Mouse (Mus musculus) lung, embryonic 15.5 days (tissue): ENCODE measurements at regions not wholly inside any gene's neighbourhood (a gene's known extent, or its start where the extent isn't known, plus 50 kb on each side); places are given as distances from the start of the nearest gene placed in this dataset.

Experiments
- ATAC-seq: fragments of 200-750 bp; cut with Nextera tagmentation; 2 replicates; pipeline ENCODE4 v1.8.0; 2017; ENCODE audit warnings: moderate number of reproducible peaks, borderline replicate concordance; ENCODE audit not compliant: low FRiP score, low TSS enrichment; ENCODE audit errors: extremely low read depth
- H3K27ac ChIP-seq: fragments of 300-500 bp; sonication (generic); 2 replicates; pipeline ENCODE4 v1.5.1; 2015; ENCODE audit warnings: moderate library complexity, mild to moderate bottlenecking, inconsistent platforms
- H3K27me3 ChIP-seq: fragments of 300-500 bp; sonication (generic); 2 replicates; pipeline ENCODE4 v1.6.1; 2015; ENCODE audit warnings: inconsistent platforms
- H3K36me3 ChIP-seq: fragments of 300-500 bp; sonication (generic); 2 replicates; pipeline ENCODE4 v1.6.1; 2015; ENCODE audit warnings: inconsistent platforms
- H3K4me1 ChIP-seq: fragments of 300-500 bp; sonication (generic); 2 replicates; pipeline ENCODE4 v1.6.1; 2015; ENCODE audit warnings: inconsistent platforms
- H3K4me2 ChIP-seq: fragments of 300-500 bp; sonication (generic); 2 replicates; pipeline ENCODE4 v1.6.1; 2015; ENCODE audit warnings: inconsistent platforms, mild to moderate bottlenecking, moderate library complexity
- H3K4me3 ChIP-seq: fragments of 300-500 bp; sonication (generic); 2 replicates; pipeline ENCODE4 v1.5.1; 2015; ENCODE audit warnings: mild to moderate bottlenecking, inconsistent platforms
- H3K9ac ChIP-seq: fragments of 300-500 bp; sonication (generic); 2 replicates; pipeline ENCODE4 v1.6.1; 2015; ENCODE audit warnings: inconsistent platforms
- H3K9me3 ChIP-seq: fragments of 300-500 bp; sonication (generic); 2 replicates; pipeline ENCODE4 v1.6.1; 2016; ENCODE audit warnings: inconsistent platforms
- WGBS: fragments of 180-500 bp; shearing (Covaris S2); methylation state at CpG from one replicate; pipeline ENCODE4 v1.1.7; 2015; 5-methylcytosine and 5-hydroxymethylcytosine counted together

DNA sequence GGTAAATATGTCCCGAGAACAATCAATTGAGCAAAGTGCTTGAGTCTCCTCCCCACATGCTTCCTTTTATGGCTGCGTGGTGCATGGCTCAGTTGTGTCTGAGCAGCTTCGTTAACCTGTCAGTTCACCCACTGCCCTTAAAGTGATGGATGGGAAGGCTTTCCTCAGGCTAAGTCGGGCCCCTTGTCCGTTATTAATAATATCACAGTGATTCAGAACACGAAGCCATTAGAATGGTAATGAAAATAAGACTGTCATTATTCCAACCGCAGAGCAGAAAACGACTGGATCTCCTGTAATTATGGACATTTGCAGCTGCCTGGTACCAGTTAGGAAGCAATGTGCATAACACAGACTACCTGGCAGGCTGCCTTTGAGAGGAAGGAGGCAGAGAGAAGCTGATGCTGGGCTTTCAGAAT, 375.9 kb downstream of the Med10 start:
- 26% methylated on average over 8 of the region's 8 CpGs for WGBS
- ATAC-seq, result no peak
- no peak overlapping the region for H3K4me2 ChIP-seq
- H3K9ac ChIP-seq, result no peak overlapping the region
- no peak overlapping the region for H3K4me3 ChIP-seq
- H3K4me1 ChIP-seq, result no peaks in the 10 kb centered on the region
- no peak overlapping the region for H3K27ac ChIP-seq
- H3K36me3 ChIP-seq, result no peaks in the 10 kb centered on the region
- H3K9me3 ChIP-seq, result no peaks in the 10 kb centered on the region
- H3K27me3 ChIP-seq, result no peaks in the 10 kb centered on the region

DNA sequence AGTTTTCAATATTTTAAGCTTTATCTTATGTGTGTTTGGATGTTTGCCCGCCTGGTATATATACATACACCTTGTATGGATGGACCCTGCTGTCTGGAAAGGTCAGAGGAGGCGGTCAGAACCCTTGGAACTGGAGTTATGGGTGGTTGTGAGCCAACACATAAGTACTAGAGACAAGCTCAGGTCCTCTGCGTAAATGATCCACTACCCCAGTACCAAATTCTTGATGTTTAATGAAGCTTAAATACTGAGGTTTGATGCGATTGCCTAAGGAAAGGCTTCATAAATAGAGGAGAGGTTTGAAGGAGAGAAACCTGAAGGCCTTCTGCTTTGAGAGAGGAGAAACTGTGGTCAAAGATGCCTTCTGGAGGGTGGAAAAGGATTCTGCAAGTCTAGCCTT, 388.8 kb downstream of the Med10 start:
- WGBS, result 60% methylated on average over 4 of the region's 4 CpGs
- no peak overlapping the region for H3K9ac ChIP-seq
- H3K27me3 ChIP-seq, result no peaks in the 10 kb centered on the region
- H3K27ac ChIP-seq, result no peak overlapping the region
- no peaks in the 10 kb centered on the region for H3K9me3 ChIP-seq
- ATAC-seq, result no peak
- 0 out of 2 replicates have a peak, but pooled peaks cover 2% of the 10 kb centered on the region for H3K4me1 ChIP-seq
- H3K4me2 ChIP-seq, result no peak overlapping the region
- H3K4me3 ChIP-seq, result no peak overlapping the region
- H3K36me3 ChIP-seq, result no peaks in the 10 kb centered on the region

- H3K36me3 ChIP-seq, result no peaks in the 10 kb centered on the region
- no peak overlapping the region for H3K27ac ChIP-seq
- ATAC-seq, result no peak
- no peaks in the 10 kb centered on the region for H3K27me3 ChIP-seq
- 87% methylated on average over 13 of the region's 13 CpGs for WGBS
- no peak overlapping the region for H3K9ac ChIP-seq
- no peaks in the 10 kb centered on the region for H3K9me3 ChIP-seq
- H3K4me2 ChIP-seq, result no peak overlapping the region
- H3K4me1 ChIP-seq, result 0 out of 2 replicates have a peak, but pooled peaks cover 2% of the 10 kb centered on the region
- no peak overlapping the region for H3K4me3 ChIP-seq
Measured at GRCm38 (mm10) chr13:70192101-70193025, 390.2 kb downstream of the Med10 start.

DNA sequence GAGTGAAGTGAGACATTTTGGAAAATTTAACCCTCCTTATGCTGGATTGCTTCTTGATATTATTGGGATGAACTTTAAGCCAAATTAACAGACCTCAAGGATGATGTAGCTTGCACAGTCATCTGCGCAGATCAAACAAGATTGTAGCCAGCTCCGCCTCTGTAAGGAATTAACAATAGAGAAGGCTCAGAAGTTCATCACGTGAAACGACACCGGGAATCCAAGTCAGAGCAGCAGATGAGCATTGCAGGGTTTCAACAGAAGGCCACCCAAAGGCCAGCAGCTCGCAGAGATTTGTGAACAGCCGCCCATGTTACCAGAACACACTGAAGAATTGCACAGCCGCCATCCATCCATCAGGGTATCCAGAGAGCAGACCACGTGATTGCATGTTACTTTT, 391.1 kb downstream of the Med10 start:
- H3K4me3 ChIP-seq, result no peak overlapping the region
- H3K27ac ChIP-seq, result no peak overlapping the region
- 83% methylated on average over 9 of the region's 9 CpGs for WGBS
- H3K36me3 ChIP-seq, result no peaks in the 10 kb centered on the region
- 0 out of 2 replicates have a peak, but pooled peaks cover 2% of the 10 kb centered on the region for H3K4me1 ChIP-seq
- H3K9me3 ChIP-seq, result no peaks in the 10 kb centered on the region
- H3K9ac ChIP-seq, result no peak overlapping the region
- H3K27me3 ChIP-seq, result no peaks in the 10 kb centered on the region
- no peak for ATAC-seq
- no peak overlapping the region for H3K4me2 ChIP-seq

GRCm38 (mm10) chr13:70195854-70196253, 393.7 kb downstream of the Med10 start:
- H3K36me3 ChIP-seq, result no peaks in the 10 kb centered on the region
- H3K4me2 ChIP-seq, result no peak overlapping the region
- H3K27me3 ChIP-seq, result no peaks in the 10 kb centered on the region
- no peak overlapping the region for H3K9ac ChIP-seq
- ATAC-seq, result no peak
- H3K27ac ChIP-seq, result no peak overlapping the region
- WGBS, result 70% methylated on average over 4 of the region's 4 CpGs
- H3K4me1 ChIP-seq, result 0 out of 2 replicates have a peak, but pooled peaks cover 5% of the 10 kb centered on the region
- no peak overlapping the region for H3K4me3 ChIP-seq
- H3K9me3 ChIP-seq, result no peaks in the 10 kb centered on the region

- 0 out of 2 replicates have a peak, but pooled peaks cover 3% of the 10 kb centered on the region for H3K4me1 ChIP-seq
- H3K9me3 ChIP-seq, result no peaks in the 10 kb centered on the region
- H3K4me2 ChIP-seq, result no peak overlapping the region
- no peaks in the 10 kb centered on the region for H3K36me3 ChIP-seq
- no peak overlapping the region for H3K4me3 ChIP-seq
- no peak overlapping the region for H3K9ac ChIP-seq
- no peaks in the 10 kb centered on the region for H3K27me3 ChIP-seq
- ATAC-seq, result no peak
- WGBS, result 72% methylated on average over 4 of the region's 4 CpGs
- H3K27ac ChIP-seq, result no peak overlapping the region
Measured at GRCm38 (mm10) chr13:70198638-70199037, 396.4 kb downstream of the Med10 start.

GRCm38 (mm10) chr13:70199087-70199486, 396.9 kb downstream of the Med10 start:
- no peak overlapping the region for H3K4me2 ChIP-seq
- no peak overlapping the region for H3K9ac ChIP-seq
- ATAC-seq, result peak; percentile 94
- no peak overlapping the region for H3K4me3 ChIP-seq
- H3K36me3 ChIP-seq, result no peaks in the 10 kb centered on the region
- 0 out of 2 replicates have a peak, but pooled peaks cover 3% of the 10 kb centered on the region for H3K4me1 ChIP-seq
- 29% methylated on average over 1 of the region's 1 CpGs for WGBS
- H3K27me3 ChIP-seq, result no peaks in the 10 kb centered on the region
- H3K9me3 ChIP-seq, result no peaks in the 10 kb centered on the region
- peak overlapping the region; percentile 6; the same call in 1 of the 2 replicates for H3K27ac ChIP-seq

DNA sequence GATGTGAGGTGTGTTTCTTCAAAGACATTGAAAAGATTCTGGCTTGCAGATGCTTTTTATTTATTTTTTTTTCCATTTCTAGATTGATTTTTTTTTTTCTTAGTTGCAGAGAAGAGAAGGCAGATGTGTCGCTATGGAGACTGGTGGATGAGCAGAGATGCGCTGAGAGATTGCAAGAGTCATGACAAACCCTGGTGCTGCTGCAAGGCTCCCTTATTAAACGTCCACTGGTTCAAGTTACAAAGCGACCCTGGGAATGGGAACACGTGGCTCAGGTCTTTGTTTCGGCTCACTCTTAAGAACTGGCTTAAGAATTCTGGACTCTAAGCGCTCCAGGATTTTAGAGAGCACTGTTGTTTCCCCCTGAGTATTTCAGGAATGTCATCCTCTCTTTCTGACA, 403.1 kb downstream of the Med10 start:
- Histone ChIP-seq H3K4me2 (no peak overlapping the region), H3K27me3 (no peaks in the 10 kb centered on the region), H3K27ac (no peak overlapping the region), H3K36me3 (no peaks in the 10 kb centered on the region), H3K4me1 (no peaks in the 10 kb centered on the region), H3K9me3 (no peaks in the 10 kb centered on the region), H3K9ac (no peak overlapping the region), H3K4me3 (no peak overlapping the region)
- WGBS, result 52% methylated on average over 7 of the region's 7 CpGs
- no peak for ATAC-seq

DNA sequence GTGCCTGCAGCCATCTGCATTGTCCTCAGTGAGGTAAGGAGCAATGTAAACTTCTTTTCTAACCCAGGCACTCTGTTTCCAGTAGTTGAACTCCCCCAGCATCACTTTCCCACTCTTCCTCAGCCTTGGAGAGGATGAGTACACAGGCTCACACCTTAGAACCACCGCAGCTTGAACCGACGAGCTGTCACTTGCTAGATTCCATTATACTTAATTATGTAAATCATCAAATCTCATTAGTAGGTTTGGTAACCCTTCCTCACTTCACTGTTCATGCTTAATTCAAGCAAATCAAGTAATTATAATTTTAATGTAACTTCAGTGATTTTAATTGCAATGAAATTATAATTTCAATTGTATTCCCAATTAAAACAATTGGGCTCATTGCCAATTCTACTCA, 408.0 kb downstream of the Med10 start:
- no peaks in the 10 kb centered on the region for H3K9me3 ChIP-seq

GRCm38 (mm10) chr13:70213017-70213416, 410.8 kb downstream of the Med10 start:
- no peak overlapping the region for H3K27ac ChIP-seq
- H3K4me2 ChIP-seq, result no peak overlapping the region
- H3K9ac ChIP-seq, result no peak overlapping the region
- H3K4me3 ChIP-seq, result no peak overlapping the region
- no peaks in the 10 kb centered on the region for H3K9me3 ChIP-seq
- no peaks in the 10 kb centered on the region for H3K4me1 ChIP-seq
- ATAC-seq, result no peak
- no peaks in the 10 kb centered on the region for H3K27me3 ChIP-seq
- 76% methylated on average over 3 of the region's 3 CpGs for WGBS
- H3K36me3 ChIP-seq, result no peaks in the 10 kb centered on the region

More for the DNA sequence above, 408.0 kb downstream of the Med10 start:
- H3K4me1 ChIP-seq, result no peaks in the 10 kb centered on the region
- no peak overlapping the region for H3K27ac ChIP-seq
- no peak for ATAC-seq
- no peak overlapping the region for H3K4me2 ChIP-seq
- WGBS, result 37% methylated on average over 3 of the region's 3 CpGs
- no peak overlapping the region for H3K9ac ChIP-seq
- no peak overlapping the region for H3K4me3 ChIP-seq
- H3K36me3 ChIP-seq, result no peaks in the 10 kb centered on the region
- H3K27me3 ChIP-seq, result no peaks in the 10 kb centered on the region

DNA sequence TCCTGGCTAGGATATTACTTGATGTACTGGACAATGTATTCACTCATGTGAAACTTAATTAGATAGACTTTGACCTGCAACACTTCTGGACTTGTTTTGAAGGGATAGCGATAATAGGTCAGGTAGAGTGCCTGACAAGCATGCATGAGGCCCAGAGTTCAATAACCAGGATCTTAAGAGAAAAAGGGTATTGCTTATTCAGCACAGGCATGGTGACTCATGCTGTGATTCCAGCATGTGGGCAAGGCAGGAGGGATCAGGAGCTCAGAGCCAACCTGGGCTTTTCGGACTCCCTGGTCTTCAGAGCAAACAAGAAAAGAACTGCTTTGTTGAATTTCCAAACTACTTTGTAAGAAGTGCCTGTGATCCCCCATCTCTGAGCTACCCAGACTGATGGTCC, 411.4 kb downstream of the Med10 start:
- Histone ChIP-seq H3K27me3 (no peaks in the 10 kb centered on the region), H3K4me1 (no peaks in the 10 kb centered on the region), H3K36me3 (no peaks in the 10 kb centered on the region), H3K4me3 (no peak overlapping the region), H3K9me3 (no peaks in the 10 kb centered on the region), H3K4me2 (no peak overlapping the region), H3K9ac (no peak overlapping the region), H3K27ac (no peak overlapping the region)
- ATAC-seq, result no peak
- WGBS, result 76% methylated on average over 2 of the region's 2 CpGs

DNA sequence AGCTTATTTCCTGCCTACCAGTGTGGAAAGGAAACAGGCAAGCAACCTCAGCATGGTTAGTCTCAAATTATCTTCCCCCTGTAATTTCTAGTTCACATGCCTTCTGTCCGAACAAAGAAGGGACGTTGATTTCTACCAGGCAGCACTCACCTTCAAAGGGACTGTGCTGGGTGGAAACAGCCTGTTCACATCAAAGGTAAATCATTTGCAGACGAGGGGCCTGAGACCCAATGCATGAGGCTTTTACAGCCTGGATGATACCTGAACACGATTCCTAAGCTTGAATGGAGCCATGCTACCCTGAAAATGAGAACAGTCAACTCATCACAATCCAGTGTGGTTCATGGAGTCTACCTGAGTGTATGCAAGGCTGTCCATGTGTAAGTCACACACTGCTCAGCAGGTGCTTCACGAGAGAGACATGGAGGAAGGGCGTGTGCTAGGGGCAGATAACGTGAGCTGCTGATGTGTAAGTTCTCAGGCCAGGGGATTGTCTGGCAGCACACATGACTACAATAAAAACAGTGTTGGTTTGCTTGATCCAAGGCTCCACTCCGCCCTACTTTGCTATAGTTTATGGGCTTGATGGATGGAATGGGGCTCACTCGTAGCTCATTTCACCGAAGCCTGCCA, 411.9 kb downstream of the Med10 start:
- no peak overlapping the region for H3K9ac ChIP-seq
- no peaks in the 10 kb centered on the region for H3K27me3 ChIP-seq
- no peak overlapping the region for H3K4me3 ChIP-seq
- no peak overlapping the region for H3K27ac ChIP-seq
- H3K9me3 ChIP-seq, result no peaks in the 10 kb centered on the region
- no peak for ATAC-seq
- H3K36me3 ChIP-seq, result no peaks in the 10 kb centered on the region
- no peaks in the 10 kb centered on the region for H3K4me1 ChIP-seq
- WGBS, result 64% methylated on average over 10 of the region's 10 CpGs
- H3K4me2 ChIP-seq, result no peak overlapping the region
